Mouse (Mus musculus): ENCODE measurements around the gene Arl14. TPM values are rescaled to one million over a fixed set of nuclear protein-coding genes. Genes with fewer than 3 reads are reported as not detected.
"Not testable (repeated sequence)": the region's sequence is repeated elsewhere in the genome, so short reads cannot be mapped to it uniquely, and the experiment has no call there.

Gene Arl14
- polyA plus RNA-seq, 1 experiment from 2014 or later, result 3.0 TPM

- H3K27me3 ChIP-seq (replicated peaks), result no peaks in the 10 kb centered on the region
- ATAC-seq, result no peak
- no peaks in the 10 kb centered on the region for H3K4me1 ChIP-seq (replicated peaks)
- no peaks in the 10 kb centered on the region for H3K36me3 ChIP-seq
- H3K9me3 ChIP-seq, result no peaks in the 10 kb centered on the region
- no peak overlapping the region for H3K4me2 ChIP-seq (replicated peaks)
- no peak overlapping the region for H3K4me3 ChIP-seq (replicated peaks)
- WGBS, result 83% methylated on average over 17 of the region's 17 CpGs
- H3K9ac ChIP-seq, result no peak overlapping the region
- no peak overlapping the region for H3K27ac ChIP-seq
These were observed 31.1 kb downstream of the Arl14 start for GRCm38 (mm10) chr3:69253096-69253866.

- Histone ChIP-seq H3K4me1 (replicated peaks) (no peaks in the 10 kb centered on the region), H3K36me3 (no peaks in the 10 kb centered on the region), H3K9ac (no peak overlapping the region), H3K4me2 (replicated peaks) (no peak overlapping the region), H3K27me3 (replicated peaks) (no peaks in the 10 kb centered on the region), H3K9me3 (no peaks in the 10 kb centered on the region), H3K27ac (no peak overlapping the region), H3K4me3 (replicated peaks) (no peak overlapping the region)
- WGBS, result 73% methylated on average over 7 of the region's 7 CpGs
- no peak for ATAC-seq
These were observed 32.5 kb downstream of the Arl14 start for GRCm38 (mm10) chr3:69254676-69255075.

- Histone ChIP-seq H3K27me3 (replicated peaks) (no peaks in the 10 kb centered on the region), H3K4me3 (replicated peaks) (no peak overlapping the region), H3K4me1 (replicated peaks) (no peaks in the 10 kb centered on the region), H3K36me3 (no peaks in the 10 kb centered on the region), H3K27ac (no peak overlapping the region), H3K4me2 (replicated peaks) (no peak overlapping the region), H3K9me3 (no peaks in the 10 kb centered on the region), H3K9ac (no peak overlapping the region)
- WGBS, result 7% methylated on average over 2 of the region's 2 CpGs
- ATAC-seq, result peak; percentile 51; the same call in 1 of the 2 replicates
These were observed 35.0 kb downstream of the Arl14 start for GRCm38 (mm10) chr3:69257049-69257699.

- Histone ChIP-seq H3K4me3 (replicated peaks) (no peak overlapping the region), H3K4me2 (replicated peaks) (no peak overlapping the region), H3K9ac (no peak overlapping the region), H3K9me3 (no peaks in the 10 kb centered on the region), H3K36me3 (no peaks in the 10 kb centered on the region), H3K27ac (no peak overlapping the region), H3K27me3 (replicated peaks) (no peaks in the 10 kb centered on the region), H3K4me1 (replicated peaks) (no peaks in the 10 kb centered on the region)
- WGBS, result 65% methylated on average over 7 of the region's 7 CpGs
- ATAC-seq, result no peak; the same call in 1 of the 2 replicates
These were observed 40.9 kb downstream of the Arl14 start for GRCm38 (mm10) chr3:69263010-69263643.

- not testable (repeated sequence) for H3K27me3 ChIP-seq (replicated peaks); H3K27ac ChIP-seq; H3K4me3 ChIP-seq (replicated peaks); H3K36me3 ChIP-seq; H3K9ac ChIP-seq; H3K4me1 ChIP-seq (replicated peaks); H3K4me2 ChIP-seq (replicated peaks); H3K9me3 ChIP-seq; ATAC-seq
- 92% methylated on average over 2 of the region's 2 CpGs for WGBS
These were observed 42.1 kb downstream of the Arl14 start for GRCm38 (mm10) chr3:69264299-69264698.

- 52% methylated on average over 7 of the region's 7 CpGs for WGBS
- no peaks in the 10 kb centered on the region for H3K36me3 ChIP-seq
- no peak for ATAC-seq
These were observed 49.6 kb downstream of the Arl14 start for GRCm38 (mm10) chr3:69271812-69272211.

More at GRCm38 (mm10) chr3:69271812-69272211, 49.6 kb downstream of the Arl14 start:
- no peak overlapping the region for H3K27ac ChIP-seq
- H3K9me3 ChIP-seq, result no peaks in the 10 kb centered on the region
- no peaks in the 10 kb centered on the region for H3K4me1 ChIP-seq (replicated peaks)
- no peaks in the 10 kb centered on the region for H3K27me3 ChIP-seq (replicated peaks)
- H3K9ac ChIP-seq, result no peak overlapping the region
- no peak overlapping the region for H3K4me3 ChIP-seq (replicated peaks)
- H3K4me2 ChIP-seq (replicated peaks), result no peak overlapping the region

Other genes starting within 250 kb of the Arl14 start
- 8.4 and 9.7 TPM in 2 replicates for gene Ift80, start 217.8 kb upstream of the Arl14 start, polyA plus RNA-seq (2015; fragmentation: Nextera tagmentation; extraction: Ambion mirVana)
- gene Smc4, start 217.7 kb upstream of the Arl14 start, polyA plus RNA-seq (2015; fragmentation: Nextera tagmentation; extraction: Ambion mirVana), result 131 and 157 TPM in 2 replicates
- 70.7 and 86.9 TPM in 2 replicates for gene Trim59, start 177.7 kb upstream of the Arl14 start, polyA plus RNA-seq (2015; fragmentation: Nextera tagmentation; extraction: Ambion mirVana)
- gene Kpna4, start 95.3 kb upstream of the Arl14 start, polyA plus RNA-seq (2015; fragmentation: Nextera tagmentation; extraction: Ambion mirVana), result 26.7 and 29.5 TPM in 2 replicates
- 4.9 and 5.8 TPM in 2 replicates for gene Ppm1l, start 94.4 kb downstream of the Arl14 start, polyA plus RNA-seq (2015; fragmentation: Nextera tagmentation; extraction: Ambion mirVana)